Mouse (Mus musculus) megakaryocyte, embryonic 14.5 days (primary cell): ENCODE measurements around the gene Pde4d.

Experiments
- FLI1 ChIP-seq: IDR thresholded peaks from 2 replicates; pipeline ENCODE4 v1.6.1; 2012; ENCODE audit warnings: low read length, inconsistent platforms, mixed read lengths
- GATA1 ChIP-seq: IDR thresholded peaks from 3 replicates; pipeline ENCODE4 v1.6.1; 2012; ENCODE audit warnings: mixed read lengths, low read length, inconsistent platforms, borderline replicate concordance

- TF ChIP-seq GATA1 (no peak), FLI1 (no peak)
Measured at GRCm38 (mm10) chr13:109212788-109213473, 763.2 kb downstream of the Pde4d start.
